Mouse (Mus musculus) gastrocnemius, postnatal 14 days (tissue): ENCODE data around the gene Rora. TPM values are rescaled to one million over a fixed set of nuclear protein-coding genes. Genes with fewer than 3 reads are reported as not detected.
A peak's percentile ranks its signal among the peaks of the same experiment; 100 is the strongest.

Source experiments
- DNase-seq: peaks from one replicate; pipeline ENCODE4 v3.0.0; 2021; ENCODE audit warnings: mixed read lengths
- intact Hi-C: fragments of 180-260 bp; cut with DNase I; formaldehyde crosslinking; loops from one replicate; pipeline ENCODE4 v1.15.1; 2025; ENCODE audit warnings: low total_unique reads
- total RNA-seq, 2 experiments: library from RNA; stranded (reverse); gene quantifications; 2 replicates each; pipeline ENCODE4 v1.2.3; 2021

The Rora gene
- total RNA-seq, 2 experiments from 2014 or later, result 46.0 to 53.4 TPM

- intact Hi-C loops, result no loop called here
- DNase-seq, result no peak
These were observed 323.3 kb downstream of the Rora start for GRCm38 (mm10) chr9:68976851-68977250.

GRCm38 (mm10) chr9:68978656-68979055 lies 325.1 kb downstream of the Rora start:
- no peak for DNase-seq

GRCm38 (mm10) chr9:68980041-68980440 lies 326.5 kb downstream of the Rora start:
- intact Hi-C loops, result no loop called here
- peak; percentile 17 for DNase-seq

More at GRCm38 (mm10) chr9:68978656-68979055, 325.1 kb downstream of the Rora start:
- intact Hi-C loops, result no loop called here

GRCm38 (mm10) chr9:68985046-68985445 lies 331.5 kb downstream of the Rora start:
- intact Hi-C loops, result no loop called here
- DNase-seq, result no peak

- DNase-seq, result no peak
- intact Hi-C loops, result no loop called here
These were observed 332.2 kb downstream of the Rora start for GRCm38 (mm10) chr9:68985796-68986195.

GRCm38 (mm10) chr9:68987290-68988042 lies 333.9 kb downstream of the Rora start:
- intact Hi-C loops, result no loop called here

GRCm38 (mm10) chr9:68988162-68988911 lies 334.8 kb downstream of the Rora start:
- intact Hi-C loops, result no loop called here
- DNase-seq, result no peak

More at GRCm38 (mm10) chr9:68987290-68988042, 333.9 kb downstream of the Rora start:
- DNase-seq, result no peak

GRCm38 (mm10) chr9:68989885-68990449 lies 336.4 kb downstream of the Rora start:
- intact Hi-C loops, result no loop called here
- no peak for DNase-seq

- intact Hi-C loops, result no loop called here
- DNase-seq, result no peak
These were observed 340.3 kb downstream of the Rora start for GRCm38 (mm10) chr9:68993881-68994280.

- DNase-seq, result no peak
- intact Hi-C loops, result no loop called here
These were observed 345.4 kb downstream of the Rora start for GRCm38 (mm10) chr9:68998961-68999360.

GRCm38 (mm10) chr9:69004514-69004913 lies 350.9 kb downstream of the Rora start:
- intact Hi-C loops, result no loop called here
- DNase-seq, result no peak

- intact Hi-C loops, result no loop called here
- no peak for DNase-seq
These were observed 353.1 kb downstream of the Rora start for GRCm38 (mm10) chr9:69006666-69007065.

- no peak for DNase-seq
- intact Hi-C loops, result no loop called here
These were observed 355.1 kb downstream of the Rora start for GRCm38 (mm10) chr9:69008706-69009105.

GRCm38 (mm10) chr9:69010886-69011285 lies 357.3 kb downstream of the Rora start:
- peak; percentile 34 for DNase-seq
- intact Hi-C loops, result no loop called here

- intact Hi-C loops, result no loop called here
- DNase-seq, result no peak
These were observed 359.7 kb downstream of the Rora start for GRCm38 (mm10) chr9:69013186-69013715.

GRCm38 (mm10) chr9:69014203-69014602 lies 360.6 kb downstream of the Rora start:
- DNase-seq, result no peak
- intact Hi-C loops, result no loop called here

- intact Hi-C loops, result no loop called here
- no peak for DNase-seq
These were observed 366.8 kb downstream of the Rora start for GRCm38 (mm10) chr9:69020381-69020780.

GRCm38 (mm10) chr9:69021482-69021881 lies 367.9 kb downstream of the Rora start:
- no peak for DNase-seq
- intact Hi-C loops, result no loop called here

- intact Hi-C loops, result no loop called here
- no peak for DNase-seq
These were observed 369.7 kb downstream of the Rora start for GRCm38 (mm10) chr9:69023314-69023713.

- intact Hi-C loops, result no loop called here
- no peak for DNase-seq
These were observed 374.6 kb downstream of the Rora start for GRCm38 (mm10) chr9:69028177-69028576.
